Mouse (Mus musculus) ES-Bruce4 (cell line): Measurements from ENCODE around the gene Slc25a53. TPM values are rescaled to one million over a fixed set of nuclear protein-coding genes. Genes with fewer than 3 reads are reported as not detected.
"Not testable (repeated sequence)": the region's sequence is repeated elsewhere in the genome, so short reads cannot be mapped to it uniquely, and the experiment has no call there.

Experiments used
- H3K27ac ChIP-seq: 2 replicates; pipeline ENCODE4 v1.5.1; 2012; ENCODE audit warnings: low read length, inconsistent platforms; ENCODE audit not compliant: insufficient read depth
- H3K27me3 ChIP-seq: 2 replicates; pipeline ENCODE4 v1.6.1; 2012; ENCODE audit warnings: mild to moderate bottlenecking, low read length, inconsistent platforms; ENCODE audit not compliant: control insufficient read depth, poor library complexity, insufficient read depth, severe bottlenecking
- H3K36me3 ChIP-seq: 2 replicates; pipeline ENCODE4 v1.6.1; 2012; ENCODE audit warnings: inconsistent platforms, mild to moderate bottlenecking, low read length, moderate library complexity; ENCODE audit not compliant: control insufficient read depth, poor library complexity, insufficient read depth, severe bottlenecking
- H3K4me1 ChIP-seq: one replicate; pipeline ENCODE4 v1.8.1; 2011; ENCODE audit warnings: low read length; ENCODE audit not compliant: control insufficient read depth, insufficient read depth
- H3K4me3 ChIP-seq: 2 replicates; pipeline ENCODE4 v1.5.1; 2011; ENCODE audit warnings: low read depth, mild to moderate bottlenecking, low read length
- H3K9ac ChIP-seq: 2 replicates; pipeline ENCODE4 v1.6.1; 2012; ENCODE audit warnings: low read depth, mild to moderate bottlenecking, inconsistent platforms; ENCODE audit not compliant: poor library complexity, severe bottlenecking
- H3K9me3 ChIP-seq: replicated peaks from 2 replicates; pipeline ENCODE4 v1.6.1; 2012; ENCODE audit warnings: mild to moderate bottlenecking, low read length, inconsistent platforms; ENCODE audit not compliant: control insufficient read depth, poor library complexity, insufficient read depth, severe bottlenecking
- CTCF ChIP-seq: IDR thresholded peaks from one replicate; pipeline ENCODE4 v1.8.1; 2011; ENCODE audit warnings: low read depth, low read length
- EP300 ChIP-seq: IDR thresholded peaks from 2 replicates; pipeline ENCODE4 v1.6.1; 2011; ENCODE audit warnings: low read depth, low read length; ENCODE audit not compliant: insufficient read depth
- POLR2A ChIP-seq: IDR thresholded peaks from one replicate; pipeline ENCODE4 v1.8.1; 2011; ENCODE audit warnings: low read length; ENCODE audit not compliant: insufficient read depth
- polyA plus RNA-seq: library from polyadenylated mRNA; stranded (reverse); fragments of >200 nt; gene quantifications from 2 replicates; pipeline ENCODE4 v1.2.4, GENCODE M21; 2011; ENCODE audit warnings: low read depth; ENCODE audit not compliant: missing spikeins, insufficient read depth, insufficient read length

Slc25a53 gene
- polyA plus RNA-seq, 1 experiment: 14.0 TPM

- H3K27me3 ChIP-seq: no peaks in the 10 kb centered on the region
- H3K4me1 ChIP-seq: no peaks in the 10 kb centered on the region
- no peak overlapping the region; the same call in 1 of the 2 replicates for H3K4me3 ChIP-seq
- H3K27ac ChIP-seq: no peak overlapping the region
- H3K9ac ChIP-seq: no peak overlapping the region
- no peaks in the 10 kb centered on the region for H3K36me3 ChIP-seq
- H3K9me3 ChIP-seq: no peaks in the 10 kb centered on the region
- TF ChIP-seq CTCF (peak; percentile 53), POLR2A (no peak), EP300 (no peak)
These were observed 59.5 kb downstream of the Slc25a53 start for GRCm38 (mm10) chrX:136978616-136979015.

DNA sequence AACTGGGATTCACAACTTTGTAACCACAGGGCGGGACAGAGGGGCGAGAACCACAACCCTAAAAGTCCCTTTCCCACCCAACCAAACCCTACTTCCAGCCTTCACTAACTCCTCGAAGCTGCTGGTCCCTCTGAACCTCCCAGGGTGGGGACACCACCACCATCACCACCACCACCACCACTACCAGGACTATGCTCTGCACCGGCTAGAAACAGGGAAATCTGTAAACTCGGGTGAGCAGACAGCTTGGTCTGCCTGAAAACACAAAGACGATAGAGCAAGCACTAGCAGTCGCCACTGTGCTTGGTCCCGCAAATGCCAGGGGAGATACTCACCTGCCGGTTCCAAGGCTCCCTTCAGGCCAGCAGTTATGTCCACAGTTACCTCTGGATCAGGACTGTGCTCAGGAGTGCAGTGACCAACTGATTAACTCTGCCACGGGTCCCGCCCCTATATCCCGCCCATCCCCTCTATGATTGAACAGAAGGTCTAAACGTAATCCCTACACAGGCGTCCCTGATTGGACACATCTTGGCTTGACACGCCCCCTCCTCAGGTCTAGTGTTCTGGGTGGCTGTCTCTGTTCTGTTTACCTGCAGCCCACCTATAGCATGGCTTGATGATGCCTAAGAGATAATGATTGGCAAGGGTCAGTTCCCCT is 61.5 kb downstream of the Slc25a53 start, which contains the start of the genes Tmsb15l and Tmsb15b1:
Tmsb15l (minus strand) TSS at position 446 of the 661 bp plus-strand sequence.
Tmsb15b1 (minus strand) TSS at position 451 of the 661 bp plus-strand sequence.
- Histone ChIP-seq H3K27ac (no peak within 1 kb of the TSS), H3K36me3 (no peaks in the 10 kb centered on the region), H3K4me3 (peak within 1 kb of the TSS; percentile 96), H3K27me3 (no peaks in the 10 kb centered on the region), H3K9me3 (no peaks in the 10 kb centered on the region), H3K9ac (peak within 1 kb of the TSS; percentile 12; the same call in 1 of the 2 replicates), H3K4me1 (no peaks in the 10 kb centered on the region)
- TF ChIP-seq EP300 (no peak), CTCF (no peak), POLR2A (peak; percentile 66)

DNA sequence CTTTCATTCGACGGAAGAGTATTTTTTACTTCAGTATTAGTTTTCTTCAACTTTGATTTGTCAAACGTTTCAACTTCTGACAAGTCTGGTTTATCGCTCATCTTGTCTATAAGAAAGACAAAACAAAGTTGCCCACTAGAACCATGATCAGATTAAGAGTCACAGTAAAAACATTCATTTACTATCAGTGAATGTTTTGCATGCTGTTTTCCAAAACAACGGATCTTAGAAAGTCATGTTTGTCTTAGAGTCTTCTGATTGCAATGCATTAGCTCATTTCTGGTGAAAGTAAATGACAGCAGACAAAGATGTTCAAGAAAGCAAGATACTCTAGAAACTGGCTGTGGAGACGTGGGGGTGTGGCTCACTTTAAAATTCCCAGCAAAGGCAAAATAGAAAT is 62.7 kb downstream of the Slc25a53 start, which contains the start of gene Tmsb15b2:
Tmsb15b2 (minus strand) TSS at position 101 of the 400 bp plus-strand sequence.
- peak within 1 kb of the TSS; percentile 96 for H3K4me3 ChIP-seq
- not testable (repeated sequence) for H3K9me3 ChIP-seq, H3K4me1 ChIP-seq, H3K27me3 ChIP-seq, H3K27ac ChIP-seq, H3K36me3 ChIP-seq
- peak within 1 kb of the TSS; percentile 12; the same call in 1 of the 2 replicates for H3K9ac ChIP-seq

- no peak overlapping the region for H3K27ac ChIP-seq
- H3K4me1 ChIP-seq: no peaks in the 10 kb centered on the region
- H3K9me3 ChIP-seq: no peaks in the 10 kb centered on the region
- no peak overlapping the region for H3K9ac ChIP-seq
- no peaks in the 10 kb centered on the region for H3K27me3 ChIP-seq
- TF ChIP-seq POLR2A (no peak), EP300 (no peak), CTCF (peak; percentile 28)
- H3K36me3 ChIP-seq: no peaks in the 10 kb centered on the region
- no peak overlapping the region for H3K4me3 ChIP-seq
These were observed 78.4 kb downstream of the Slc25a53 start for GRCm38 (mm10) chrX:136959688-136960087.

DNA sequence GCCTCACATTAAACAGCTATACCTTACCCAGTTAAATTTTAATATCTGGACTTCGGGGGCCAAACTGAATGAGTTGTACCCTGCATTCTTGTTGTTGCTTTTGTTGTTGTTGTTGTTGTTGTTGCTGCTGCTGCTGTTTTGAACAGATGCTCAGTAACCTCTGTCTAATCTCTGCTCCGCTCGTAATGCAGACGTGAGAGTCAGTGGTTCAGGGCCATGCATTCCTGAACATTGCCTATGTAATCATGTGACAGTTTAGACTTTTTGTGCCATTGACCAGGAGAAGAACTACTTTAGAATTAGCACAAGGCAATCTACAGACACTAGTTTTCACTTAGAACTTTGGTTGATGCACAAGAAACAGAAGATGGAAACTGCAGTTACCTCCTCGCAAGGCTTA is 79.8 kb downstream of the Slc25a53 start:
- not testable (repeated sequence) for H3K4me1 ChIP-seq, H3K36me3 ChIP-seq, H3K4me3 ChIP-seq, H3K27ac ChIP-seq, H3K9me3 ChIP-seq, H3K9ac ChIP-seq, H3K27me3 ChIP-seq

- not testable (repeated sequence) for H3K4me1 ChIP-seq, H3K36me3 ChIP-seq, H3K27ac ChIP-seq, H3K9me3 ChIP-seq, H3K27me3 ChIP-seq, H3K9ac ChIP-seq
- H3K4me3 ChIP-seq: peak overlapping the region; percentile 63
These were observed 80.4 kb downstream of the Slc25a53 start for GRCm38 (mm10) chrX:136957583-136958279.
